Mouse (Mus musculus) layer of hippocampus, postnatal 14 days (tissue): ENCODE measurements around the gene Gm21739. TPM values are rescaled to one million over a fixed set of nuclear protein-coding genes. Genes with fewer than 3 reads are reported as not detected.
"Not testable (repeated sequence)": the region's sequence is repeated elsewhere in the genome, so short reads cannot be mapped to it uniquely, and the experiment has no call there.

Source experiments
- DNase-seq, 2 experiments: peaks; one replicate each; pipeline ENCODE4 v3.0.0; 2021 to 2022; ENCODE audit warnings: low spot score in 2 of 2, mixed read lengths in 1 of 2
- long read RNA-seq, 2 experiments: library from polyadenylated mRNA; stranded (forward); transcript quantifications; one replicate each; pipeline ENCODE4 v2.0.0; 2021
- total RNA-seq, 2 experiments: library from RNA; stranded (reverse); gene quantifications; 2 replicates each; pipeline ENCODE4 v1.2.3; 2021

Gm21739 gene
- total RNA-seq = not detected
- long read RNA-seq, experiment 1 = 0 reads
- long read RNA-seq, experiment 2, partial matches to known transcripts = 0 of 1 reads
- long read RNA-seq, experiment 2, other reads (novel, unspliced or antisense) = 1 of 1 reads

DNA sequence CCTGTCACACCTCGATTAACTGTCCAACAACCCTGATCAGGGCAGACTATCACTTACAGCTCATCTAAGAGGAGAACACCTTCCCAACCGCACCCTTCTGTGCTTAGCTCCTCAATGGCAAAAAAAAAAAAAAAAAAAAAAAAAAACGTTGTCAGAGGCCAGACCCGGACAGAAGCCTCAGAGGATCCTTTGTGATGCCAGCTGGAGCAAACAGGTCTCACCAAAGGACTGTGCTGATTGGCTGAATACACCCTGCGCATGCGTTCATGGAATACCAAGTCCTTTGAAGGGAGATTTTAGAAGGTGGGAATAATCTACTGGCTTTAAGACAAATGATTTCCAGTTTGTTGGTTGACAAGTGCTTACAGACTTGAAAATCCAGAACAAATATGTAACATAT is at the start of gene Gm21739:
Gene Gm21739 (minus strand): TSS at position 101 of the 400 bp plus-strand sequence.
- DNase-seq = not testable (repeated sequence)
